Mouse (Mus musculus) lung, postnatal 0 days (tissue): ENCODE measurements around the gene Cbfa2t2.

ENCODE experiments used
- CTCF ChIP-seq: IDR thresholded peaks from 2 replicates; pipeline ENCODE4 v1.5.1; 2016; ENCODE audit warnings: antibody characterized with exemption, mild to moderate bottlenecking
- EP300 ChIP-seq: IDR thresholded peaks from 2 replicates; pipeline ENCODE4 v1.6.1; 2016; ENCODE audit warnings: antibody characterized with exemption, mild to moderate bottlenecking, control low read depth

DNA sequence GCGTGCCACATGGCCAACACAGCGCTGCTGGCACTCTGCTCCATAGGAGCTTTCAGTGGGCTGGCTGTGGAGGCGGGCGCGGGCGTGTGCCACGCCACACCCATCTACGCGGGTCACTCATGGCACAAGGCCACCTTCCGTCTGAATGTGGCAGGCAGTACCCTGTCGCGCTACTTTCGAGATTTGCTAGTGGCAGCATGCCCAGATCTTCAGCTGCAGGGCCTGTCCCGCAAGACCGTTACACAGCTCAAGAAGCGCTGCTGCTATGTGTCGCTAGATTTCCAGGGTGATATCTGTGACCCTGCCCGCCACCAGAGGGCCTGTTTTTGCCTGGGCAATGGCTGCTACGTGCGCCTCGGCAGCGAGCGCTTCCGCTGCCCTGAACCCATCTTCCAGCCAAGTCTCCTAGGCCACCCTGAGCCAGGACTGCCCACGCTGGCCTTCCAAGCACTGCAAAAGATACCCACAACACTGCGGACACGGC is 116.2 kb downstream of the Cbfa2t2 start:
- TF ChIP-seq CTCF (peak; percentile 83), EP300 (no peak)
